Mouse (Mus musculus): ENCODE measurements around the gene Ncoa6. TPM values are rescaled to one million over a fixed set of nuclear protein-coding genes. Genes with fewer than 3 reads are reported as not detected.
"Not testable (repeated sequence)": the region's sequence is repeated elsewhere in the genome, so short reads cannot be mapped to it uniquely, and the experiment has no call there.

Ncoa6 gene
- total RNA-seq (2021): 10 to 100 TPM; 42.9 to 44.7 TPM

GRCm38 (mm10) chr2:155473570-155474088 lies at the start of gene Ncoa6:
Gene Ncoa6 (minus strand): TSS chr2:155473894.
- peak; percentile 75 for DNase-seq

- DNase-seq: no peak
Observed at GRCm38 (mm10) chr2:155518531-155519270, 45.0 kb upstream of the Ncoa6 start.

GRCm38 (mm10) chr2:155517455-155518423 lies 44.0 kb upstream of the Ncoa6 start, which contains the start of the genes Acss2 and Ggt7:
Gene Acss2 (plus strand): TSS chr2:155517948.
Gene Ggt7 (minus strand): TSS chr2:155518237.
- DNase-seq: peak; percentile 98

DNA sequence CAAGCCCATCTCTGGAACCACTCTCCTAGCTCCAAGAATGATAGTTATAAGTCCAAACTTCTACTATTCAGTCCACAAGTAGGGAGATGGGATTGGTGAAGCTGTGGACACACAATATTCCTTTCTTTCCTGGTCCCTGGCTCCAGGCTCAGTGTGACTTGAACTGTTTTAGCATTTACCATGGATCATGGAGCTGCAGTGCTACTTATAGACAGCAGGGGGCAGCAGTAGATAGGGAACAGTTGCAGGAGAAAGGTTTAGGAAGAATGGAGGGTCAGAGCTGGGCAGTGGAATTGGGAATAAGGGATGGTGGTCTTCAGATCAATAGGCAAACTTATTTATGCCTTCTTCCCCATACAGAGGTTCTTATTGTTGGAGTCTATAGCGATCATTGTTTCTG lies 42.2 kb upstream of the Ncoa6 start:
- peak; percentile 77 for DNase-seq

DNA sequence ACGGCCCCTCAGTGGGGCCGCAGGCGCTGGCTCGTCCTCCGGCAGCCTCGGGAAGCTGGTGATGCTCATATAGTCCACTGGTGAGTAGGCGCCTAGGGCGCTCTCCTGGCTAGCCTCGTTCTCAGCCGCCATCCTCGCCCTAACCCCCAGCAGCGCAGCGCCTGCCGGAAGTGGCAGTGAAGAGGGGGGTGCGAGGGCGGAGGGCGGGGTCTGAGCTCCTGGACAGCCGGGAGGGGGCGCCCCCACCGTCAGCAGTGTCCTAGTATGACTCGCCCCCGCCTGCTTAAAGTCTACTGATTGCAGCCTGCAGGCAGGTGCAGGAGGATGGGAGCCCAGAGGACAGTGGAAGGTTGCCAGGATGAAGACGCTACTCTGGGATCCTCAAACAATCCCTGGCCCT lies 41.0 kb upstream of the Ncoa6 start:
- peak; percentile 74 for DNase-seq

DNA sequence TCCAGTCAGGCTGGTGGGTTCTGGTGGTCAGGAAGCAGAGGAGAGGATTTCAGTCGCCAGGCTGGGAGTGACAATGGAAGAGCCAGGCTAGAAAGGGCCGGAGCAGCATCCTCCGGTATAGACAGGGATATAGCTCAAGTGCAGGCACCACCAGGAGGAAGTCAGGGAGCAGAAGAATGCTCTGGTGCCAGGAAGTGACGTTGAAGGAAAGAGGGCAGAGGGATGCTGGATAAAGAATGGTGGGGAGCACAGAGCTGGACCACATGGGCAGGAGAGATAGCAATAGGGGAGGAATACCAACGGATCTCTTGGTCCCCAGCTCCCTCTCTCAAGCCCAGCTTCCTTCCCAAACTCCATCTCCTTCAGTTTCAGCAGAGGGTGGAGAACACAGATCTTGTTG lies 39.8 kb upstream of the Ncoa6 start:
- no peak for DNase-seq

GRCm38 (mm10) chr2:155512479-155512878 lies 38.8 kb upstream of the Ncoa6 start:
- peak; percentile 64 for DNase-seq

GRCm38 (mm10) chr2:155507721-155508470 lies 34.2 kb upstream of the Ncoa6 start:
- DNase-seq: no peak

DNA sequence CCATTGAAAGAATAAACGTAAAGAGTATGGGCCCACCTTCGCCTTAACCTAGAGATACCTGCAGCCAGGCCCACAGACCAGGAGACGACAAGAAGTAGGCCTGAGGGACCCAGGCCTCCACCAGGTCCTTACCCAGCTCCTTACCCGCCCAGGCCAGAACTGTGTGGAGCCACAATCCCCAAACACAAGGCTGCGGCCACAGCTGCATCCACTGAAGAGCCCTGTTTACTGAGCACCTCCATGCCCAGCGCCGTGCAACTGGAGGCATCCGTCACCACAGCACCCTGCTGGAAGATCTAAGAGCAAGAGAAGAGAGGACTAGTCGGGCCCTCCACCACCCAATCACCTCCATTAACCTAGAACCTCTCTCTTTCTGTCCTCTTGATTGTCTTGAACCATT lies 32.1 kb upstream of the Ncoa6 start:
- no peak for DNase-seq

DNA sequence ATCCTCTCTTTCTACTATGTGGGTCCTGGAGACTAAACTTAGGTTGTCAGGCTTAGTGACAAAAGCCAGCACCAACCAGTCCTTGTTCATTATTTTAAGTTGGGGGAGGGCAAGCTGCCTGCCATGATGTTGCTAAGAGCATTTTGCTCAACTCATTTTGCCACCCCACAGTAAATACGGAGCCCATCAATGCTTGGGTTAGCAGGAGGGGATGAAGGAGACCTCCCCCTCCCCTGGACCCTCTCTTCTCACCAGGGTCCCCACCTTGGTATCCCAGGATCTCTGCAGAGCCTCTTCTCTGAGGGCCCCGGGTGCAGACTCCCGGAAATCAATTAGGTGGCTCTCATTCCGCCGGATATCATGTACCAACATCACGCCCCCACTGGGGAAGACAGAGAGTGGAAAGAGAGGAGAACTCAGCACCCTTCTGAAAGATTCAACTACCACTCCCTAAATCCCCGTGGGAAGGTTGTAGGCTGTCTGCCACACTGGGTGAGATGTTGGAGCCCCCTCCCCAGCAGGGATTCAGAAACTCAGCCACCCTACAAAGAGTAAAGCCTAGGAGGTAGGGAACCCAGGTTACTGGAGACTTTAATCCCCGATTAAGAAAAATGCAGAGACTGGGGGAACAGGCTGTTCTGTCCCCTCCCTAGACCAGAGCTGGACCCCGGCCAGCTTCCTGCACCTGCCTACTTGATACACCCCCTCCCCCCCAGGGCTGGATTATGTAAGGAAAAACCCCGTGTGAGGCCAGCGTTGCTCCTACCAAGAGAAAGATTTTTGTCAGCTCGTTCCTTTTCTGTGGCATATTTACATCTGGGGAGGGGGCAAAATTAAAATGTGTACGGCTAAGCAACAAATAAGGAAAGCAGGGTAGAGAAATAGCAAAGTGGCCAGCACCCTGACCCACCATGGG lies 31.0 kb upstream of the Ncoa6 start:
- DNase-seq: no peak

DNA sequence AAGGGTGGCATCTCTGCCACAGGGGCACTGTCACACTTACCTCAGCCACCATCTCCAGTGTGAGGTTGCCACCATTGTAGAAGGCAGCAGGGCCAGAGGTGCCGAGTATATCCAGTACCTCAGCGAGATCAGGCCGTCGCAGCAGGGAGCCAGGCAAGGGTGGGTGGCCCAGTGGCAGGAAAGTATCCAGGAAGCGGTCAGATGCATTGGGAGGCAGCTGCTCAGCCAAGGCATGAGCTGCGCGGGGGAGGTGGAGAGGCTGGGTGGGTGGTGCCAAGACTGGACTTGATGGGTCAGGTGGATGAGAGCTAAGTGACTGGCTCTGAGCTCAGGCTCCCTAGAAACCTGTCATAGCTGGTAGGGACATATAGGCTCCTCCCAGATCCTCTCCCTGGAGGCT lies 28.9 kb upstream of the Ncoa6 start:
- no peak for DNase-seq

- no peak for DNase-seq
Observed at GRCm38 (mm10) chr2:155490998-155491397, 17.3 kb upstream of the Ncoa6 start.

- DNase-seq: peak; percentile 77
Observed at GRCm38 (mm10) chr2:155482021-155482420, 8.3 kb upstream of the Ncoa6 start.

DNA sequence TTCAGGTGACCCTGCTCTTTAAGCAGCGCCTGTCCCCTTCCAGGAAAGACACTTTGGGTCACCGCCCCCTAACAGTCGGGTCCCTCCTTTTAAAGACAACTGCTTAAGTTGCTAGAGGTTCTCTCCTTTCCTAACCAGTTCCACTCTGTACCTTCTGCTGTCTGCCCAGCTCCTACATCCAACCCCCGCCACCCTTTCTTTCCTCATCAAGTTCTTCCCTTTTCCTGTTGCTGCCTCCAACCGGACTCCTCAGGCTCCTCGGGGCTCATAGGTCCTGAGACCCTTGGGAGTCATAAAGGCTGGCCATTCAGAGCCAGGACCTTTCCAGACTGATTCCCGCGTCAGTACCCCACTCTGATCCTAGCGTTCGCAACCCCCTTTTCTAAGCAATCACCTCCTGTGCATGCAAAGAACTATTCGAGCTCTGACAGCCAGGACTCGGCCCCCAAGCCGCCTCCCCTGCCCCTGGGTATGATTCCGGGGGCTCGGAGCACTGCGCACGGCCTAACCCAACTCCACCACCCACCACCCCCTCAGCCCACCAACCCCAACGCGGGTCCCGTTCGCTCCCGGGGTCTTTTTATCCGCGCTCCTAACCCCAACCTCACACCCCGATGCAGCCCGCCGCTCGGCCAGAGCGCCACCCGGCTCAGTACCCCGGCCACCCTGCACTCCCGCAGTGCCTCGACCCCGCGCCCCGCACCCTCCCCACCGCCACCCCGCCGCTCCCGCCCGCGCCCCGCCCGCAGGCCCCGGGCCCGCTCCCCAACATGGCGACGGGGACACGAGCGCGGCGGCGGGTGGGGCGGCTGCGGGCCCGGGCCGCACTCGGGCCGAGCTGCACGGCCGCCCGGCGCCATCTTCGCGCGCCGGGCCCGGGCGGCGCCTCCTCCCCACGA lies 774 bp downstream of the Ncoa6 start:
- peak; percentile 47 for DNase-seq

DNA sequence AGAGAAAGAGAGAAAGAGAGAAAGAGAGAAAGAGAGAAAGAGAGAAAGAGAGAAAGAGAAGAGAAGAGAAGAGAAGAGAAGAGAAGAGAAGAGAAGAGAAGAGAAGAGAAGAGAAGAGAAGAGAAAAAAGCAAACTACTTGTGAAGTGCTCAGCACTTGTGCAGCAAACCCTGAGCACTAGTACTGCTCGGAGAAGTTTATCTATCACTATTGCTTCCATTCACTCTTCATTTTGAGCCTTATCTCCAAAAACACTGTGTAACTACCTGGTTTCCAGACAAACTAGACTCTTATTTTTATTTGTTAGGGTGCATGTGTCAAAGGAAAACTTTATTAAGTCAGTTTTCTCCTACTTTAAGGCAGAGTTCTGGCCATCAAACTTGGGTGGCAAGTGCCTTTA lies 6.8 kb downstream of the Ncoa6 start:
- no peak for DNase-seq

GRCm38 (mm10) chr2:155453591-155453990 lies 20.1 kb downstream of the Ncoa6 start:
- DNase-seq: peak; percentile 11

DNA sequence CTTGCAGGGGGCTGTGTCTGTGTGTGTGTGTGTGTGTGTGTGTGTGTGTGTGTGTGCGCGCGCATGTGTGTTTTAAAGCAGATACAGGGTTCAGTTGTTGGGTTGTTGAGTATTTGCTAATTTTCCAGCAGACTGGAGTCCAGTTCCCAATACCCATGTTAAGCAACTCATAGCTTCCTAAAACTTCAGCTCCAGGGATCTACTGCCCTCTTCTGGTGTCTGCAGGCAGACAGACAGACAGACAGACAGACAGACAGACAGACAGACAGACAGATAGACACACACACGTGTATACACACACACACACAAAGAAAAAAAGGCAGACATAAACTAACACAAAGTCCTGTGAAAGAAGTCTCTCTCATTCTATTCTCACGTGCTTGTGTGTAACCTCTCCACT lies 22.4 kb downstream of the Ncoa6 start:
- DNase-seq: no peak

DNA sequence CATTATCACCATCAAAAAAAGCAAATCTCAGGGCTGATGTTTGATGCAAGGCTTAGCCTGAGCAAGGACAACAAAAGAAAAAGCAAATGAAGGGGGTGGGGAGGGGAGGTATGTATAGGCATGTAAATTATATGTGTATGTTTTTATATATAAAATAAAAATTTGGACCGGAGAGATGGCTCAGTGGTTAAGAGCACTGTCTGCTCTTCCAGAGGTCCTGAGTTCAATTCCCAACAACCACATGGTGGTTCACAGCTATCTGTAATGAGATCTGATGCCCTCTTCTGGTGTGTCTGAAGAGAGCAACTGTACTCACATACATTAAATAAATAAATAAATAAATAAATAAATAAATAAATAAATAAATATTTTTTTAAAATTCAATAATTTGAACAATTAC lies 25.8 kb downstream of the Ncoa6 start:
- DNase-seq: not testable (repeated sequence)

GRCm38 (mm10) chr2:155443446-155443845 lies 30.2 kb downstream of the Ncoa6 start:
- DNase-seq: no peak

- DNase-seq: no peak
Observed at GRCm38 (mm10) chr2:155442916-155443315, 30.8 kb downstream of the Ncoa6 start.
